Mouse (Mus musculus): ENCODE results near the gene Zfp423. TPM values are rescaled to one million over a fixed set of nuclear protein-coding genes. Genes with fewer than 3 reads are reported as not detected.

The Zfp423 gene
- total RNA-seq, 1 experiment from 2014 or later, result not detected

GRCm38 (mm10) chr8:87734496-87734895 is 224.9 kb downstream of the Zfp423 start:
- ATAC-seq (replicated peaks; ENCODE audit: insufficient number of reproducible peaks, low FRiP score, low TSS enrichment, poor library complexity, severe bottlenecking), result no peak

- no peak for ATAC-seq (replicated peaks; ENCODE audit: insufficient number of reproducible peaks, low FRiP score, low TSS enrichment, poor library complexity, severe bottlenecking)
Measured at GRCm38 (mm10) chr8:87731062-87731461, 228.3 kb downstream of the Zfp423 start.

GRCm38 (mm10) chr8:87723015-87723414 is 236.4 kb downstream of the Zfp423 start:
- ATAC-seq (replicated peaks; ENCODE audit: insufficient number of reproducible peaks, low FRiP score, low TSS enrichment, poor library complexity, severe bottlenecking), result no peak

GRCm38 (mm10) chr8:87719137-87719815 is 240.1 kb downstream of the Zfp423 start:
- ATAC-seq (replicated peaks; ENCODE audit: insufficient number of reproducible peaks, low FRiP score, low TSS enrichment, poor library complexity, severe bottlenecking), result no peak

- no peak for ATAC-seq (replicated peaks; ENCODE audit: insufficient number of reproducible peaks, low FRiP score, low TSS enrichment, poor library complexity, severe bottlenecking)
Measured at GRCm38 (mm10) chr8:87717445-87717844, 241.9 kb downstream of the Zfp423 start.

GRCm38 (mm10) chr8:87716726-87717248 is 242.6 kb downstream of the Zfp423 start:
- no peak for ATAC-seq (replicated peaks; ENCODE audit: insufficient number of reproducible peaks, low FRiP score, low TSS enrichment, poor library complexity, severe bottlenecking)

GRCm38 (mm10) chr8:87715731-87716682 is 243.4 kb downstream of the Zfp423 start:
- ATAC-seq (replicated peaks; ENCODE audit: insufficient number of reproducible peaks, low FRiP score, low TSS enrichment, poor library complexity, severe bottlenecking), result no peak

- no peak for ATAC-seq (replicated peaks; ENCODE audit: insufficient number of reproducible peaks, low FRiP score, low TSS enrichment, poor library complexity, severe bottlenecking)
Measured at GRCm38 (mm10) chr8:87713946-87714345, 245.4 kb downstream of the Zfp423 start.

GRCm38 (mm10) chr8:87711955-87712354 is 247.4 kb downstream of the Zfp423 start:
- no peak for ATAC-seq (replicated peaks; ENCODE audit: insufficient number of reproducible peaks, low FRiP score, low TSS enrichment, poor library complexity, severe bottlenecking)

GRCm38 (mm10) chr8:87708127-87708637 is 251.2 kb downstream of the Zfp423 start:
- 0 out of 2 replicates have a peak, but pooled peaks have one; percentile 22 for ATAC-seq (replicated peaks; ENCODE audit: insufficient number of reproducible peaks, low FRiP score, low TSS enrichment, poor library complexity, severe bottlenecking)

- no peak for ATAC-seq (replicated peaks; ENCODE audit: insufficient number of reproducible peaks, low FRiP score, low TSS enrichment, poor library complexity, severe bottlenecking)
Measured at GRCm38 (mm10) chr8:87707176-87707575, 252.2 kb downstream of the Zfp423 start.

- no peak for ATAC-seq (replicated peaks; ENCODE audit: insufficient number of reproducible peaks, low FRiP score, low TSS enrichment, poor library complexity, severe bottlenecking)
Measured at GRCm38 (mm10) chr8:87704756-87705155, 254.6 kb downstream of the Zfp423 start.

- no peak for ATAC-seq (replicated peaks; ENCODE audit: insufficient number of reproducible peaks, low FRiP score, low TSS enrichment, poor library complexity, severe bottlenecking)
Measured at GRCm38 (mm10) chr8:87702790-87703311, 256.5 kb downstream of the Zfp423 start.

GRCm38 (mm10) chr8:87702051-87702521 is 257.3 kb downstream of the Zfp423 start:
- no peak for ATAC-seq (replicated peaks; ENCODE audit: insufficient number of reproducible peaks, low FRiP score, low TSS enrichment, poor library complexity, severe bottlenecking)

- no peak for ATAC-seq (replicated peaks; ENCODE audit: insufficient number of reproducible peaks, low FRiP score, low TSS enrichment, poor library complexity, severe bottlenecking)
Measured at GRCm38 (mm10) chr8:87701583-87701982, 257.8 kb downstream of the Zfp423 start.

GRCm38 (mm10) chr8:87700321-87700720 is 259.1 kb downstream of the Zfp423 start:
- ATAC-seq (replicated peaks; ENCODE audit: insufficient number of reproducible peaks, low FRiP score, low TSS enrichment, poor library complexity, severe bottlenecking), result no peak

GRCm38 (mm10) chr8:87697127-87697526 is 262.3 kb downstream of the Zfp423 start:
- no peak for ATAC-seq (replicated peaks; ENCODE audit: insufficient number of reproducible peaks, low FRiP score, low TSS enrichment, poor library complexity, severe bottlenecking)

- no peak for ATAC-seq (replicated peaks; ENCODE audit: insufficient number of reproducible peaks, low FRiP score, low TSS enrichment, poor library complexity, severe bottlenecking)
Measured at GRCm38 (mm10) chr8:87693741-87694140, 265.7 kb downstream of the Zfp423 start.
